Mouse (Mus musculus): ENCODE measurements around the gene Prex1.

Gene Prex1

GRCm38 (mm10) chr2:166683885-166684544 is 29.6 kb downstream of the Prex1 start:
- DNase-seq (ENCODE audit: low spot score) = no peak

- no peak for DNase-seq (ENCODE audit: low spot score)
Measured at GRCm38 (mm10) chr2:166682866-166683265, 30.8 kb downstream of the Prex1 start.

GRCm38 (mm10) chr2:166678959-166679759 is 34.5 kb downstream of the Prex1 start:
- no peak for DNase-seq (ENCODE audit: low spot score)

GRCm38 (mm10) chr2:166676933-166677332 is 36.7 kb downstream of the Prex1 start:
- DNase-seq (ENCODE audit: low spot score) = no peak

- no peak for DNase-seq (ENCODE audit: low spot score)
Measured at GRCm38 (mm10) chr2:166676498-166676897, 37.1 kb downstream of the Prex1 start.

- no peak for DNase-seq (ENCODE audit: low spot score)
Measured at GRCm38 (mm10) chr2:166675588-166676444, 37.8 kb downstream of the Prex1 start.

GRCm38 (mm10) chr2:166674693-166675092 is 38.9 kb downstream of the Prex1 start:
- no peak for DNase-seq (ENCODE audit: low spot score)

GRCm38 (mm10) chr2:166673951-166674350 is 39.7 kb downstream of the Prex1 start:
- DNase-seq (ENCODE audit: low spot score) = no peak

- DNase-seq (ENCODE audit: low spot score) = no peak
Measured at GRCm38 (mm10) chr2:166672171-166672965, 41.3 kb downstream of the Prex1 start.

GRCm38 (mm10) chr2:166671614-166672013 is 42.0 kb downstream of the Prex1 start:
- no peak for DNase-seq (ENCODE audit: low spot score)

- DNase-seq (ENCODE audit: low spot score) = no peak
Measured at GRCm38 (mm10) chr2:166671019-166671418, 42.6 kb downstream of the Prex1 start.

GRCm38 (mm10) chr2:166669922-166670321 is 43.7 kb downstream of the Prex1 start:
- no peak for DNase-seq (ENCODE audit: low spot score)

GRCm38 (mm10) chr2:166667790-166668695 is 45.6 kb downstream of the Prex1 start:
- no peak for DNase-seq (ENCODE audit: low spot score)

GRCm38 (mm10) chr2:166666175-166666574 is 47.5 kb downstream of the Prex1 start:
- no peak for DNase-seq (ENCODE audit: low spot score)

GRCm38 (mm10) chr2:166665244-166665922 is 48.2 kb downstream of the Prex1 start:
- no peak for DNase-seq (ENCODE audit: low spot score)

- no peak for DNase-seq (ENCODE audit: low spot score)
Measured at GRCm38 (mm10) chr2:166664506-166664905, 49.1 kb downstream of the Prex1 start.

GRCm38 (mm10) chr2:166663250-166663961 is 50.2 kb downstream of the Prex1 start:
- DNase-seq (ENCODE audit: low spot score) = no peak

GRCm38 (mm10) chr2:166662595-166663160 is 51.0 kb downstream of the Prex1 start:
- DNase-seq (ENCODE audit: low spot score) = no peak

- no peak for DNase-seq (ENCODE audit: low spot score)
Measured at GRCm38 (mm10) chr2:166661971-166662370, 51.7 kb downstream of the Prex1 start.

Measured in ovary, postnatal 10 days (tissue).